Mouse (Mus musculus): Measurements from ENCODE around the gene Klhl26.

Klhl26 gene

GRCm38 (mm10) chr8:70469295-70469916 lies 7.4 kb downstream of the Klhl26 start:
- DNase-seq: no peak

DNA sequence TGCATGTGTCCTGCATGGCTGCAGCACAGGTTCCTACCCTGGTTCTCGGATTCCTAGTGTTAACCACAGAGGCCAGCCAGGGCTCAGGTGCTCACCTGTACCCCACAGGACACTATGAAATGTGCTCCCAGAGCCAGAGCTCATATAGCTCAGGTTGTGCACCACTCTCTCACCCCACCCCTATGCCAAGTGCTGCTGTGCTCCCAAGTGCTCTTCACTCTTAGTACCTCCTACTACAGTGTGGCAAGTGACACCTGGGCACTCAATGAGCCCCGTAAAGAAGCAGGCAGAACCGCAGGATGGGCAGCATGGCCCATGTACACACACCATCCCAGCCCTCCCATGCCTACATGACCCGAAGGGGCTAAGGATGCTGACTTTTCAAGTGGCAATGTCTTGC lies 8.0 kb downstream of the Klhl26 start:
- peak in 1 of 2 experiments; percentile 60 for DNase-seq

- no peak for DNase-seq
Measured at GRCm38 (mm10) chr8:70467907-70468306, 8.9 kb downstream of the Klhl26 start.

DNA sequence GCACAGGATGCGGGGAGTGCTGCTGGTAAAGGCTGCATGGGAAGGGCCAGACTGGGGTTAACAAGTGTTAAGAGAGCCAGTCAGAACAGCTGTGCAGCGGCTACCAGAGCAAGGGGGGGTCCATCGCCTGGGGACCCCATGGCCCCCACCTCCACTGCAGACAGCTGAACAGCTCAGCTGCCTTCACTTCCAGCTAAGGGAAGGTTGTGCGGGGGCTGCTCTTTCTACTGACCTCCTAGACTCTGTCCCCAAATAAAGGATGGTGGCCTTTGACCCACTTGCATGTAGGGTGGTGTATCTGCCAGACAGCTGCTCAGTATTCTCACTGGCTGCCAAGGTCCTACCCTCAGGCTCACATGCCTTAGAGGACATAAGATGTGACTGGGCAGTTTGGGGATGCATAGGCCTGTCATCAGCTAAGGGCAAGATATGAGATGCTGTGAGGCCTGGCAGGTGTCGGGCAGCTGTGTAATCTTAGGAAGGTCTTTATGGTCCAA lies 9.5 kb downstream of the Klhl26 start:
- no peak for DNase-seq

GRCm38 (mm10) chr8:70466771-70467170 lies 10.0 kb downstream of the Klhl26 start:
- peak in 1 of 2 experiments; percentile 19 for DNase-seq

DNA sequence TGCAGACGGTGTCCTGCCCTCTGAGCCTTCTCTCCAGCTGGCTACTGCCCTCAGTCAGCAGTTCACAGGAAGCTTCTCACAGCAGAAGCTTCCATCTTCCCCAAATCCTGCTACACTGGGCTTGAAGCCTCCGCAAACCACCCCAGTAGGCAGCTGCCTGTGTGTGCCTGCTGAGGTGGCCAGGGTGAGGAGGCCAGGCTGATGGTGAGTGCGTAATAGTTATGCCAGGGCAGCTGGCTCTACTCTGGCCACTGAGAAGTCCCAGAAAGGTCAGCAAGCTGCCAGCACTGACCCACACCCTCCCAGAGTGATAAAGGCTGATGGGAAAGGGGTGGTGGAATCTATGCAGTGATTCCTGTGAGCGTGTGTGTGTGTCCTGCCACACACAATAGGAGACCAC lies 10.5 kb downstream of the Klhl26 start:
- DNase-seq: no peak

DNA sequence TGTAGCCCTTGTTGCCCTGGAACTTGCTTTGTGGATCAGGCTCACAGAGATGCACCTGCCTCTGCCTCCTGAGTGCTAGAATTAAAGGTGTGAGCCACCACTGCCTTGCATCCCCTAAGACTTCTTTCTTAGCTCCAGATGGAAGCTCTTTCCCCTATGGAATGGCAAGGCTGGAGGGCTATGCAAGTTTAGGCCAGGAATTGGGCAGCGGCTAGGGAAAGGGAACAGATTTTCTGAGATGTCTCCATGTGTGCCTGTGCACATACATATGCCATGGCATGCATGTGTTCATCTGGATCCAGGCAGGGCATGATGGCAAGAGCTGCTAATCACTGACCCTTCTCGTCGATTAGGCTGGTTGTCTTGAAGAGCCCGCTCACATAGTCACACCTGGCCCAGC lies 11.1 kb downstream of the Klhl26 start:
- DNase-seq: no peak

- DNase-seq: no peak
Measured at GRCm38 (mm10) chr8:70464162-70464561, 12.6 kb downstream of the Klhl26 start.

GRCm38 (mm10) chr8:70463306-70463705 lies 13.5 kb downstream of the Klhl26 start:
- no peak for DNase-seq

- no peak for DNase-seq
Measured at GRCm38 (mm10) chr8:70462516-70462813, 14.3 kb downstream of the Klhl26 start.

- no peak for DNase-seq
Measured at GRCm38 (mm10) chr8:70461765-70462515, 14.8 kb downstream of the Klhl26 start.

GRCm38 (mm10) chr8:70460606-70461005 lies 16.2 kb downstream of the Klhl26 start:
- peak in 1 of 2 experiments; percentile 20 for DNase-seq

DNA sequence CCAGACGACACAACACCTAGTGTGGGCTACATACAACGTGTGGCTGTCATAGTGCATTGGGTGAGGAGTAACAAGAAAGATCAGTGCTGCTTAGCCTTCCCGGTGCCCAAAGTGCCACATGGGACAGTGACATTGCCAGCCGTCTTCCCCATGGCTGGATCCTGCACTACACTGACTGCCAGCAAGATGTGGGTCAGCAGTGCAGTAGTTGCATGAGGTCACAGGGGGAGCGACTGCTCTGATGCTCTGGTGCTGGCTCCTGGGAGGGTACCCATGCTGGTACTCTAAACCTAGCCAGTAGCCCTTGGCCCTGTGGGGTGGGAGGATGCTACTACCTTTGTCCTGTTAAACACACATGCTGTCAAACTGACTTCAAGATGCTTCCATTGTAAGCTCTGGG lies 16.6 kb downstream of the Klhl26 start:
- DNase-seq: no peak

DNA sequence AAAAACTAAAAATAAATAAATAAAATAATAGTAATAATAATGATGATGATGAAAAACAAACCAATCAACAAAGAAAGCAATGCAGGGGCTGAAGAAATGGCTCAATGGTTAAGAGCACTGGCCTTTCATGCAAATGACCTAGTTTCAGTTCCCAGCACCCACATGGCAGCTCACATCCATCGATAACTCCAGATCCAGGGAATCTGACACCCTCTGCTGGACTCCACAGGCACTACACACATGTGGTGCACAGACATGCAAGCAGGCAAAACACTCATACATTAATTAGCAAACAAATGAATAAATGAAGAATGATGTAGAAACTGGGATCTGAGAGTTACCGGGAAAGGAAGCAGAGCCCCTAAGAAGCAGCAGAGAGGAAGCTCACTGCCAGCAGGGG lies 17.1 kb downstream of the Klhl26 start:
- no peak for DNase-seq

GRCm38 (mm10) chr8:70458462-70458861 lies 18.3 kb downstream of the Klhl26 start:
- DNase-seq: no peak

GRCm38 (mm10) chr8:70457882-70458281 lies 18.9 kb downstream of the Klhl26 start:
- no peak for DNase-seq

GRCm38 (mm10) chr8:70456996-70457395 lies 19.8 kb downstream of the Klhl26 start:
- DNase-seq: no peak

- DNase-seq: no peak
Measured at GRCm38 (mm10) chr8:70453852-70454251, 22.9 kb downstream of the Klhl26 start.

DNA sequence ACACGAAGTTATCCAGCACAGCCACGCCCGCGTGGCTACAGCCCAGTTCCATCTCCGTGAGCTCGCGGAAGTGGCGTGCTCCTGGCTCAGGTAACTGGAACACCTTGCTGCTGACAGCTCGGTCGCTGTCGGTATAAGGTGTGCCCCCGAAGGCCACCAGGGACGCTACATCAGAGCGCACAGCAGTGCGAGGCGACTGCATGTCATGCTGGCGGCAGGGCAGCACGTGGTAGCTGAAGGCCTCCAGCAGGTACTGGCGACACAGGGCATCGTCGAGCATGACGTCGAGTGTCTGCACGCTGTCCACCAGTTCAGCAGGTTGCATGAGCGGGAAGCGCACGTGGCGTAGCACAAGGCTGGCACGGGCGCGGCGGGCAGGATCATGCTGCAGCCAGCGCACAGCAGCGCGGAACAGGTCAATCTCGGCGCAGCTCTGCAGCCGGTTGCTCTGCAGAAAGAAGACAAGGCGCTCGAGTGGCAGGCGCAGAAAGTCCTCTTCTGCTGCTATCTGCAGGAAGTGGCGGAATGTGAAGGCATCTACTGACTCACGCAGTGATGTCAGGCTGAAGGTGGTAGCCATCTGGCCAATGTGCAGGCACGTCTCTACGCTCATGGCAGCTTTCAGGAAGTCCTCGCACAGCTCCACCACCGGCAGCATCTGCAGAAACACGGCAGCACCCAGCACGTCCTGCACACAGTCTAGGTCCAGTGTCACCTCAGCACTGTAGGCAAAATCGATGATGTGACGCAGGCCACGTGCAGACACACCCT lies 24.4 kb downstream of the Klhl26 start:
- DNase-seq: no peak

- DNase-seq: no peak
Measured at GRCm38 (mm10) chr8:70447639-70448420, 28.9 kb downstream of the Klhl26 start.

GRCm38 (mm10) chr8:70445988-70446387 lies 30.8 kb downstream of the Klhl26 start:
- no peak for DNase-seq

DNA sequence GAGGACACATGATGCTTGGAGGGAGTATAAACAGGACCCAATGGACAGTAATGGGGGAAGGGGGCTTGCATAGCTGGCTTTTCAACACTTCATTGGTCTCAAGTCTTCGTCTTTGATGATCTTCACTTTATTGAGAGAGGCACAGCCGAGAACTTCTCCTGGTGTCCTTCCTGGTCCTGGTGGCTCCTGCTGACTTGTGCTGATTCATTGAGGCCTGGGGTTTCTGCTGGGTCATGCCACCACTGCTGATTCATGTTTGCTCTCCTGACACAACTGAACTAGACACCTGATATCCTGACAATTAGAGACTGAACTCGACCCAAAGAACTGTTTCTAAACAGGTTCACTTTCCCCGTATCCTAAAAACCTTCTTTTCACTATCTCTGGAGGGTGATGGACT lies 33.4 kb downstream of the Klhl26 start:
- no peak for DNase-seq

DNA sequence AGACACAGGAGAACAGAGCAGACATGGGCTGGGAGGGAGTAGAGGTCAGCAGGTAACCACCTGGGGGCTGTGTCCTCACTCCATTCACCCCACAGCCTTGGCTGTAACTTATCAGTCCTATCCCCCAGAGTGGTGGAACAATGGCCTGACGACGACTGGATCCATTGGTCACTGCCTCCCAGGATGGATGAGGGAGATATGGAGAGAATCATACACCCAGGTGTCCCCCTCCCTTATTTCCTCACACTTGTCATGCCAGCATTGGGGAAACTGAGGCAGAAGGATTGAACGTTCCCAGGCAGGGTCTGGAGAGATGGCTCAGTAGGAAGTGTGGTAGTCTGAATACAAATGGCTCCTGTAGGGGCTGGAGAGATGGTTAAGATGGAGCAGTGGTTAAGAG lies 35.2 kb downstream of the Klhl26 start:
- no peak for DNase-seq

Data from lung, adult 18-20 months (tissue).